Mouse (Mus musculus) limb, embryonic 13.5 days (tissue): ENCODE data around the gene Tuft1. TPM values are rescaled to one million over a fixed set of nuclear protein-coding genes. Genes with fewer than 3 reads are reported as not detected.

Experiments used
- ATAC-seq: fragments of 200-750 bp; cut with Nextera tagmentation; 2 replicates; pipeline ENCODE4 v1.8.0; 2017; ENCODE audit warnings: low read depth, moderate number of reproducible peaks, moderate TSS enrichment; ENCODE audit not compliant: low FRiP score
- H3K27ac ChIP-seq: fragments of 300-500 bp; sonication (generic); 2 replicates; pipeline ENCODE4 v1.5.1; 2015; ENCODE audit warnings: inconsistent platforms, mild to moderate bottlenecking, moderate library complexity
- H3K27me3 ChIP-seq: fragments of 300-500 bp; sonication (generic); 2 replicates; pipeline ENCODE4 v1.6.1; 2015; ENCODE audit warnings: mild to moderate bottlenecking, inconsistent platforms
- H3K36me3 ChIP-seq: fragments of 300-500 bp; sonication (generic); 2 replicates; pipeline ENCODE4 v1.6.1; 2015; ENCODE audit warnings: inconsistent platforms, mild to moderate bottlenecking, moderate library complexity
- H3K4me1 ChIP-seq: fragments of 300-500 bp; sonication (generic); 2 replicates; pipeline ENCODE4 v1.6.1; 2015; ENCODE audit warnings: inconsistent platforms
- H3K4me2 ChIP-seq: fragments of 300-500 bp; sonication (generic); replicated peaks from 2 replicates; pipeline ENCODE4 v1.6.1; 2015; ENCODE audit warnings: inconsistent platforms, mild to moderate bottlenecking, moderate library complexity
- H3K4me3 ChIP-seq: fragments of 300-500 bp; sonication (generic); 2 replicates; pipeline ENCODE4 v1.5.1; 2015; ENCODE audit warnings: moderate library complexity, mild to moderate bottlenecking, inconsistent platforms
- H3K9ac ChIP-seq: fragments of 300-500 bp; sonication (generic); 2 replicates; pipeline ENCODE4 v1.6.1; 2015; ENCODE audit warnings: mild to moderate bottlenecking, inconsistent platforms
- H3K9me3 ChIP-seq: fragments of 300-500 bp; sonication (generic); 2 replicates; pipeline ENCODE4 v1.6.1; 2016; ENCODE audit warnings: inconsistent platforms
- WGBS: fragments of 180-500 bp; shearing (Covaris S2); methylation state at CpG from one replicate; pipeline ENCODE4 v1.1.7; 2015; 5-methylcytosine and 5-hydroxymethylcytosine counted together
- polyA plus RNA-seq: library from polyadenylated mRNA; unstranded; fragments of >200 nt; fragmentation: Nextera tagmentation; extraction: Ambion mirVana; gene quantifications from 2 replicates; pipeline ENCODE4 v1.2.1, GENCODE M21; 2015

Gene Tuft1
- polyA plus RNA-seq, 1 experiment from 2014 or later, result 4.9 TPM

- Histone ChIP-seq H3K9me3 (no peaks in the 10 kb centered on the region), H3K36me3 (no peaks in the 10 kb centered on the region), H3K4me3 (no peak overlapping the region), H3K27ac (peak overlapping the region; percentile 65; the same call in 1 of the 2 replicates), H3K9ac (no peak overlapping the region), H3K27me3 (no peaks in the 10 kb centered on the region), H3K4me2 (no peak overlapping the region), H3K4me1 (peaks cover 20% of the 10 kb centered on the region)
- no peak for ATAC-seq
- WGBS, result 69% methylated on average over 1 of the region's 1 CpGs
These were observed 46.4 kb downstream of the Tuft1 start for GRCm38 (mm10) chr3:94612274-94612673.

- H3K4me2 ChIP-seq, result peak overlapping the region; percentile 28; the same call in 1 of the 2 replicates
- no peaks in the 10 kb centered on the region for H3K27me3 ChIP-seq
- peak; percentile 28; the same call in 1 of the 2 replicates for ATAC-seq
- H3K9me3 ChIP-seq, result no peaks in the 10 kb centered on the region
- H3K36me3 ChIP-seq, result no peaks in the 10 kb centered on the region
- 61% methylated on average over 5 of the region's 5 CpGs for WGBS
- H3K4me1 ChIP-seq, result peaks cover 20% of the 10 kb centered on the region
- peak overlapping the region; percentile 65 for H3K27ac ChIP-seq
- H3K4me3 ChIP-seq, result no peak overlapping the region
- H3K9ac ChIP-seq, result no peak overlapping the region; the same call in 1 of the 2 replicates
These were observed 46.8 kb downstream of the Tuft1 start for GRCm38 (mm10) chr3:94611834-94612233.

- H3K4me1 ChIP-seq, result peaks cover 20% of the 10 kb centered on the region
- H3K4me2 ChIP-seq, result peak overlapping the region; percentile 28; the same call in 1 of the 2 replicates
- no peaks in the 10 kb centered on the region for H3K9me3 ChIP-seq
- 24% methylated on average over 4 of the region's 4 CpGs for WGBS
- no peak overlapping the region for H3K9ac ChIP-seq
- peak overlapping the region; percentile 65 for H3K27ac ChIP-seq
- H3K36me3 ChIP-seq, result no peaks in the 10 kb centered on the region
- H3K4me3 ChIP-seq, result no peak overlapping the region
- peak; percentile 54 for ATAC-seq
- H3K27me3 ChIP-seq, result no peaks in the 10 kb centered on the region
These were observed 47.3 kb downstream of the Tuft1 start for GRCm38 (mm10) chr3:94611343-94611742.

- Histone ChIP-seq H3K4me1 (peaks cover 20% of the 10 kb centered on the region), H3K9me3 (no peaks in the 10 kb centered on the region), H3K27ac (peak overlapping the region; percentile 65; the same call in 1 of the 2 replicates), H3K4me3 (no peak overlapping the region), H3K4me2 (no peak overlapping the region), H3K27me3 (no peaks in the 10 kb centered on the region), H3K36me3 (no peaks in the 10 kb centered on the region), H3K9ac (no peak overlapping the region)
- no peak for ATAC-seq
- 79% methylated on average over 2 of the region's 2 CpGs for WGBS
These were observed 48.1 kb downstream of the Tuft1 start for GRCm38 (mm10) chr3:94610581-94610980.

- no peak overlapping the region for H3K4me3 ChIP-seq
- no peaks in the 10 kb centered on the region for H3K36me3 ChIP-seq
- H3K9ac ChIP-seq, result no peak overlapping the region
- no peaks in the 10 kb centered on the region for H3K27me3 ChIP-seq
- H3K27ac ChIP-seq, result no peak overlapping the region
- H3K4me2 ChIP-seq, result no peak overlapping the region
- WGBS, result 94% methylated on average over 3 of the region's 3 CpGs
- no peaks in the 10 kb centered on the region for H3K9me3 ChIP-seq
- H3K4me1 ChIP-seq, result peaks cover 20% of the 10 kb centered on the region
- no peak for ATAC-seq
These were observed 49.1 kb downstream of the Tuft1 start for GRCm38 (mm10) chr3:94609621-94610020.

GRCm38 (mm10) chr3:94601959-94602358 lies 56.7 kb downstream of the Tuft1 start:
- Histone ChIP-seq H3K4me1 (no peaks in the 10 kb centered on the region), H3K9me3 (no peaks in the 10 kb centered on the region), H3K27ac (no peak overlapping the region), H3K36me3 (no peaks in the 10 kb centered on the region), H3K4me3 (no peak overlapping the region), H3K4me2 (no peak overlapping the region), H3K27me3 (no peaks in the 10 kb centered on the region), H3K9ac (no peak overlapping the region)
- WGBS, result 0% methylated on average over 3 of the region's 4 CpGs
- ATAC-seq, result peak; percentile 40; the same call in 1 of the 2 replicates

GRCm38 (mm10) chr3:94597224-94597779 lies 61.4 kb downstream of the Tuft1 start:
- Histone ChIP-seq H3K36me3 (no peaks in the 10 kb centered on the region), H3K4me2 (no peak overlapping the region), H3K9ac (no peak overlapping the region), H3K4me1 (no peaks in the 10 kb centered on the region), H3K4me3 (no peak overlapping the region), H3K27me3 (no peaks in the 10 kb centered on the region), H3K27ac (no peak overlapping the region), H3K9me3 (no peaks in the 10 kb centered on the region)
- ATAC-seq, result no peak
- 79% methylated on average over 3 of the region's 3 CpGs for WGBS

- Histone ChIP-seq H3K9ac (no peak overlapping the region), H3K4me3 (no peak overlapping the region), H3K4me2 (no peak overlapping the region), H3K27me3 (no peaks in the 10 kb centered on the region), H3K27ac (no peak overlapping the region), H3K36me3 (no peaks in the 10 kb centered on the region), H3K9me3 (no peaks in the 10 kb centered on the region; the same call in 1 of the 2 replicates), H3K4me1 (no peaks in the 10 kb centered on the region)
- whole genome bisulfite sequencing, result 84% methylated on average over 6 of the region's 6 CpGs
- no peak for ATAC-seq
These were observed 62.8 kb downstream of the Tuft1 start for GRCm38 (mm10) chr3:94595871-94596287.

GRCm38 (mm10) chr3:94591066-94591465 lies 67.6 kb downstream of the Tuft1 start:
- H3K9me3 ChIP-seq, result no peaks in the 10 kb centered on the region; the same call in 1 of the 2 replicates
- H3K27ac ChIP-seq, result no peak overlapping the region
- H3K36me3 ChIP-seq, result no peaks in the 10 kb centered on the region
- 81% methylated on average over 5 of the region's 5 CpGs for WGBS
- no peaks in the 10 kb centered on the region for H3K4me1 ChIP-seq
- ATAC-seq, result no peak
- no peaks in the 10 kb centered on the region for H3K27me3 ChIP-seq
- H3K4me3 ChIP-seq, result no peak overlapping the region
- H3K4me2 ChIP-seq, result no peak overlapping the region
- H3K9ac ChIP-seq, result no peak overlapping the region

- H3K9ac ChIP-seq, result no peak overlapping the region
- no peak overlapping the region for H3K4me2 ChIP-seq
- no peaks in the 10 kb centered on the region for H3K27me3 ChIP-seq
- 54% methylated on average over 5 of the region's 5 CpGs for WGBS
- no peak overlapping the region for H3K27ac ChIP-seq
- H3K36me3 ChIP-seq, result no peaks in the 10 kb centered on the region
- H3K4me3 ChIP-seq, result no peak overlapping the region
- no peaks in the 10 kb centered on the region; the same call in 1 of the 2 replicates for H3K9me3 ChIP-seq
- no peak for ATAC-seq
- H3K4me1 ChIP-seq, result no peaks in the 10 kb centered on the region
These were observed 70.7 kb downstream of the Tuft1 start for GRCm38 (mm10) chr3:94587962-94588361.

- Histone ChIP-seq H3K4me1 (peaks cover 21% of the 10 kb centered on the region), H3K27ac (no peak overlapping the region), H3K36me3 (no peaks in the 10 kb centered on the region), H3K9me3 (no peaks in the 10 kb centered on the region), H3K27me3 (no peaks in the 10 kb centered on the region), H3K9ac (no peak overlapping the region), H3K4me2 (no peak overlapping the region), H3K4me3 (peak overlapping the region; percentile 86)
- no peak for ATAC-seq
- 74% methylated on average over 7 of the region's 7 CpGs for WGBS
These were observed 75.7 kb downstream of the Tuft1 start for GRCm38 (mm10) chr3:94582944-94583343.

GRCm38 (mm10) chr3:94582456-94582891 lies 76.2 kb downstream of the Tuft1 start, which contains the start of gene Snx27:
Snx27 (minus strand) TSS chr3:94582716.
- Histone ChIP-seq H3K9ac (peak within 1 kb of the TSS; percentile 91), H3K4me1 (peaks cover 25% of the 10 kb centered on the region)
- WGBS, result 2% methylated on average over 36 of the region's 42 CpGs

More at GRCm38 (mm10) chr3:94582456-94582891, 76.2 kb downstream of the Tuft1 start, which contains the start of gene Snx27:
- Histone ChIP-seq H3K36me3 (no peaks in the 10 kb centered on the region), H3K4me3 (peak within 1 kb of the TSS; percentile 86), H3K27me3 (no peaks in the 10 kb centered on the region), H3K4me2 (peak within 1 kb of the TSS; percentile 83), H3K27ac (peak within 1 kb of the TSS; percentile 85), H3K9me3 (no peaks in the 10 kb centered on the region)
- ATAC-seq, result peak; percentile 99
